Comparison of ENCODE assay signal across 11 mouse cellular contexts in genomic region chr9:26727445-26727844, GRCm38 (mm10). TPM values are rescaled to one million over a fixed set of nuclear protein-coding genes. Genes with fewer than 3 reads are reported as not detected.
DNase-seq lines count a peak whose midpoint lies in the region; ATAC-seq and TF ChIP-seq lines count a peak whose summit lies in the region.
"Had no signal": no experiment of that assay in that cellular context is flagged by ENCODE, and none has a peak within 500 bp of the region (broad histone marks: within the 10 kb centered on the region; RNA-seq: fewer than 3 reads in every experiment).

No protein-coding gene starts in this region.

- H3K9me3 ChIP-seq in forebrain, embryonic 10.5 days: no peaks in the 10 kb centered on the region
- H3K9me3 ChIP-seq in forebrain, embryonic 12.5 days: no peaks in the 10 kb centered on the region
- no peaks in the 10 kb centered on the region for H3K9me3 ChIP-seq in lung, embryonic 14.5 days (ENCODE audit: low read depth, low read length)
- no peaks in the 10 kb centered on the region for H3K9me3 ChIP-seq in MEL (replicated peaks; ENCODE audit: insufficient read depth, low read length)

- ATAC-seq in forebrain, embryonic 12.5 days (ENCODE audit: low FRiP score): no peak
- no peak for ATAC-seq in lung, embryonic 14.5 days (ENCODE audit: insufficient read depth)

- TF ChIP-seq POLR2A in MEL (IDR thresholded peaks at IDR 0.05; ENCODE audit: control insufficient read depth in 1 of 2, insufficient read depth in 1 of 2, low read depth in 1 of 2, low read length in 2 of 2, poor library complexity in 1 of 2): no peak

- H3K4me1 ChIP-seq in forebrain, embryonic 10.5 days: no peaks in the 10 kb centered on the region
- H3K4me1 ChIP-seq in forebrain, embryonic 12.5 days: no peaks in the 10 kb centered on the region
- no peaks in the 10 kb centered on the region for H3K4me1 ChIP-seq in lung, embryonic 14.5 days (ENCODE audit: insufficient read depth)
- H3K4me1 ChIP-seq in MEL (ENCODE audit: control insufficient read depth in 1 of 2, insufficient read depth in 2 of 2, low read length in 2 of 2): no peaks in the 10 kb centered on the region

- WGBS in forebrain, embryonic 10.5 days: 69% methylated on average over 2 of the region's 2 CpGs
- 57% methylated on average over 2 of the region's 2 CpGs for WGBS in forebrain, embryonic 12.5 days
- 56% methylated on average over 2 of the region's 2 CpGs for WGBS in lung, embryonic 14.5 days

- no peak for TF ChIP-seq EP300 in MEL (IDR thresholded peaks at IDR 0.05; ENCODE audit: low read depth in 1 of 2, low read length in 2 of 2)

- peaks cover 11% of the 10 kb centered on the region for H3K27me3 ChIP-seq in forebrain, embryonic 10.5 days (ENCODE audit: poor library complexity, severe bottlenecking)
- H3K27me3 ChIP-seq in forebrain, embryonic 12.5 days: peaks cover 2% of the 10 kb centered on the region
- H3K27me3 ChIP-seq in lung, embryonic 14.5 days (ENCODE audit: insufficient read depth, low read length): peaks cover 4% of the 10 kb centered on the region; the same call in 1 of the 2 replicates
- no peaks in the 10 kb centered on the region for H3K27me3 ChIP-seq in MEL (ENCODE audit: control insufficient read depth in 1 of 2, insufficient read depth in 2 of 2, low read length in 2 of 2)

- H3K36me3 ChIP-seq in forebrain, embryonic 10.5 days (replicated peaks): no peaks in the 10 kb centered on the region
- no peaks in the 10 kb centered on the region for H3K36me3 ChIP-seq in forebrain, embryonic 12.5 days (replicated peaks)
- H3K36me3 ChIP-seq in lung, embryonic 14.5 days (ENCODE audit: insufficient read depth): no peaks in the 10 kb centered on the region
- no peaks in the 10 kb centered on the region for H3K36me3 ChIP-seq in MEL (ENCODE audit: control insufficient read depth in 1 of 2, insufficient read depth in 2 of 2, low read length in 2 of 2)

- TF ChIP-seq RAD21 in MEL (IDR thresholded peaks at IDR 0.05; ENCODE audit: low read depth, low read length): no peak

- no peak overlapping the region for H3K4me3 ChIP-seq in forebrain, embryonic 10.5 days
- H3K4me3 ChIP-seq in forebrain, embryonic 12.5 days (replicated peaks): no peak overlapping the region
- no peak overlapping the region for H3K4me3 ChIP-seq in lung, embryonic 14.5 days (ENCODE audit: low read depth, low read length)
- no peak overlapping the region for H3K4me3 ChIP-seq in MEL (ENCODE audit: control insufficient read depth in 1 of 2, insufficient read depth in 1 of 2, low read depth in 2 of 2, low read length in 2 of 2)

- no peak overlapping the region for H3K4me2 ChIP-seq in forebrain, embryonic 12.5 days
- H3K4me2 ChIP-seq in lung, embryonic 14.5 days: no peak overlapping the region

- DNase-seq in forebrain, embryonic 10.5 days (ENCODE audit: extremely low spot score, low spot score): peak; percentile 35
- DNase-seq in lung, embryonic 14.5 days: peak; percentile 84
- no peak for DNase-seq in lung, adult 18-20 months
- DNase-seq in MEL (ENCODE audit: low read depth, low spot score): peak; percentile 28
- DNase-seq in hindlimb bud, embryonic 11.5 days (ENCODE audit: extremely low spot score, low read depth, low spot score): peak; percentile 49
- no peak for DNase-seq in spleen, postnatal 4 days (ENCODE audit: low spot score in 2 of 2)
- DNase-seq in layer of hippocampus, postnatal 36 days: no peak

- no peak overlapping the region for H3K9ac ChIP-seq in forebrain, embryonic 12.5 days
- H3K9ac ChIP-seq in lung, embryonic 14.5 days: no peak overlapping the region
- no peak overlapping the region for H3K9ac ChIP-seq in MEL (ENCODE audit: control insufficient read depth, low read depth, low read length, poor library complexity, severe bottlenecking)

- no peaks in the 10 kb centered on the region for H3K79me2 ChIP-seq in MEL (ENCODE audit: control insufficient read depth, insufficient read depth, low read length, poor library complexity)

- H3K27ac ChIP-seq in forebrain, embryonic 10.5 days: no peak overlapping the region
- no peak overlapping the region for H3K27ac ChIP-seq in forebrain, embryonic 12.5 days
- H3K27ac ChIP-seq in lung, embryonic 14.5 days (ENCODE audit: low read depth): no peak overlapping the region
- H3K27ac ChIP-seq in MEL (ENCODE audit: control insufficient read depth, low read depth, low read length): no peak overlapping the region

- no peak for TF ChIP-seq CTCF in lung, embryonic 14.5 days (IDR thresholded peaks at IDR 0.05; ENCODE audit: low read depth)
- no peak for TF ChIP-seq CTCF in MEL (IDR thresholded peaks at IDR 0.05 in 2 of 3, conservative IDR thresholded peaks at IDR 0.05 in 1 of 3; ENCODE audit: control insufficient read depth in 1 of 3, insufficient read depth in 1 of 3, low read depth in 2 of 3, low read length in 3 of 3, poor library complexity in 1 of 3, severe bottlenecking in 1 of 3)

TF ChIP-seq in MEL, 35 proteins besides CTCF, POLR2A, EP300 and RAD21:
- TF ChIP-seq BHLHE40 (IDR thresholded peaks at IDR 0.05; ENCODE audit: borderline replicate concordance, low read depth, low read length): no peak
- no peak for TF ChIP-seq UBTF (IDR thresholded peaks at IDR 0.05; ENCODE audit: borderline replicate concordance, insufficient read depth, low read depth, low read length)
- no peak for TF ChIP-seq MAZ (IDR thresholded peaks at IDR 0.05; ENCODE audit: low read depth, low read length)
- no peak for TF ChIP-seq HCFC1 (IDR thresholded peaks at IDR 0.05; ENCODE audit: low read depth, low read length)
- no peak for TF ChIP-seq ZC3H11A (IDR thresholded peaks at IDR 0.05; ENCODE audit: low read depth, low read length)
- TF ChIP-seq ELF1 (IDR thresholded peaks at IDR 0.05; ENCODE audit: low read depth, low read length): no peak
- TF ChIP-seq USF2 (IDR thresholded peaks at IDR 0.05; ENCODE audit: borderline replicate concordance in 1 of 2, insufficient read depth in 1 of 2, low read depth in 1 of 2, low read length in 2 of 2): no peak
- no peak for TF ChIP-seq POLR2AphosphoS5 (IDR thresholded peaks at IDR 0.05; ENCODE audit: borderline replicate concordance, low read depth, low read length)
- no peak for TF ChIP-seq NRF1 (IDR thresholded peaks at IDR 0.05; ENCODE audit: insufficient read depth, low read depth, low read length, poor library complexity, severe bottlenecking)
- TF ChIP-seq TBP (IDR thresholded peaks at IDR 0.05; ENCODE audit: low read depth, low read length): no peak
- TF ChIP-seq CHD1 (IDR thresholded peaks at IDR 0.05; ENCODE audit: low read depth, low read length): no peak
- TF ChIP-seq MAFK (IDR thresholded peaks at IDR 0.05; ENCODE audit: borderline replicate concordance, low read depth, low read length): no peak
- TF ChIP-seq SIN3A (IDR thresholded peaks at IDR 0.05; ENCODE audit: low read length): no peak

RNA-seq across cellular contexts. Expression of gene B3gat1, which starts 6.1 kb away (rescaled TPM):
- polyA plus RNA-seq in forebrain, embryonic 10.5 days (2016; fragmentation: Nextera tagmentation; extraction: Ambion mirVana): 1.8 and 2.3 TPM in 2 replicates
- 11.3 and 13.5 TPM in 2 replicates for polyA plus RNA-seq in forebrain, embryonic 12.5 days (2016; fragmentation: Nextera tagmentation; extraction: Ambion mirVana)
- polyA plus RNA-seq in lung, embryonic 14.5 days (2014; fragmentation: Nextera tagmentation; extraction: Ambion mirVana): 0.26 and 0.41 TPM in 2 replicates
- not detected in 2 replicates for total RNA-seq in MEL (2012; rRNA removed)
- not detected for polyA plus RNA-seq in MEL (2012; ENCODE audit: insufficient read depth in 1 of 2, insufficient read length in 2 of 2, low read depth in 1 of 2, low replicate concordance in 2 of 2, missing spikeins in 1 of 2)
- 100 to 1,000 TPM; 244 to 250 TPM for total RNA-seq in layer of hippocampus, postnatal 36 days (2021)
- total RNA-seq: common myeloid progenitor, adult 5-6 weeks had no signal
- polyA plus RNA-seq: C2C12; heart, embryonic 14.5 days had no signal

Comparison
In these comparisons a context has a peak if more than half of its experiments do, and no peak if none do; other contexts are left out.
1. DNase-seq: peak in forebrain, embryonic 10.5 days (single experiment), lung, embryonic 14.5 days (single experiment), MEL (single experiment) and hindlimb bud, embryonic 11.5 days (single experiment); none in lung, adult 18-20 months (0 of 2), spleen, postnatal 4 days (0 of 2) and layer of hippocampus, postnatal 36 days (0 of 2).